Mouse (Mus musculus): ENCODE results near the gene Zdhhc25.

GRCm38 (mm10) chr15:88620017-88620416 lies 19.9 kb downstream of the Zdhhc25 start:
- no peak for TF ChIP-seq CTCF (IDR thresholded peaks at IDR 0.05; ENCODE audit: borderline replicate concordance, insufficient read depth, low read depth, low read length)
- no peak for TF ChIP-seq POLR2A (IDR thresholded peaks at IDR 0.05; ENCODE audit: borderline replicate concordance, insufficient read depth, low read length)
